Mouse (Mus musculus) macrophage (primary cell): Measurements from ENCODE around the gene Amy1. TPM values are rescaled to one million over a fixed set of nuclear protein-coding genes. Genes with fewer than 3 reads are reported as not detected.
"Not testable (repeated sequence)": the region's sequence is repeated elsewhere in the genome, so short reads cannot be mapped to it uniquely, and the experiment has no call there.

Experiments used
- H3K27ac ChIP-seq: fragments of 350-480 bp; formaldehyde crosslinking; 2 replicates; pipeline ENCODE4 v1.9.0; 2021
- H3K36me3 ChIP-seq: fragments of 350-480 bp; formaldehyde crosslinking; 2 replicates; pipeline ENCODE4 v1.9.0; 2021; ENCODE audit errors: inconsistent target
- H3K4me3 ChIP-seq: fragments of 350-480 bp; formaldehyde crosslinking; 2 replicates; pipeline ENCODE4 v1.9.0; 2021; ENCODE audit errors: inconsistent target
- H3K79me2 ChIP-seq: fragments of 350-480 bp; formaldehyde crosslinking; 2 replicates; pipeline ENCODE4 v1.9.0; 2021; ENCODE audit errors: inconsistent target
- WGBS: methylation state at CpG from one replicate; pipeline ENCODE4 v1.1.7; 2026; ENCODE audit warnings: inconsistent platforms; ENCODE audit not compliant: missing documents; 5-methylcytosine and 5-hydroxymethylcytosine counted together
- polyA plus RNA-seq: library from polyadenylated mRNA; stranded (reverse); fragments of 250-400 nt; gene quantifications from 3 replicates; pipeline ENCODE4 v1.2.4, GENCODE M21; 2018; ENCODE audit warnings: inconsistent platforms
- total RNA-seq, 78 experiments: library from RNA; depleted of rRNA; stranded (reverse); fragments of 250-400 nt; gene quantifications; 1 replicate in 9 of 78; 2 replicates in 24 of 78; 3 replicates in 43 of 78; 4 replicates in 2 of 78; pipeline ENCODE4 v1.2.4; 2018; ENCODE audit warnings: inconsistent platforms in 56 of 78

Amy1 gene
- total RNA-seq (2018; cell fraction: chromatin; rRNA removed) = 1 to 10 TPM in 14 of 26 experiments, under 1 TPM in 10, not detected in 2; 0.48 to 2.8 (median 1.4) TPM
- under 1 TPM in 9 of 26 experiments, not detected in 17; 0.14 to 0.29 (median 0.16) TPM for total RNA-seq (2018; cell fraction: cytosol; rRNA removed)
- 1 to 10 TPM in 8 of 26 experiments, under 1 TPM in 7, not detected in 11; 0.26 to 2.5 (median 1.1) TPM for total RNA-seq (2018; cell fraction: nucleus; rRNA removed)
- 2.7 TPM in 1 of 3 replicates, not detected in the others for polyA plus RNA-seq

DNA sequence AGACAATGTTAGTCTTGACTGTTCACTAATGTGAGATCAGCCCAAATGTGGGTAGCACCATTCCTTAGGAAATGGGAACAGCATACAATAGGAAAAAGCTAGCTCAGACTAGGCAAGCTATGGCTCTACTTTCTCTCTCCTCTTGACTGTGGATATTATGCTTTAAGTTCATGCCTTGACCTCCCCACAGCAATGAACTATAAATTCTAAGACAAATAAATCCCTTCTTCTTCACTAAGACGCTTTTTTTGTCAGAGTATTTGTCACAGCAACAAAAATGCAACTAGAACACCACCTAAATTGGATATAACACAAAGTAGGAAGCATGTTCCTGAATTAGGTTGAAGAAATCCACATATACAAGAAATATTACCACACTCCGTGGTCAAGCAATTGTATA is at the start of gene Amy1:
Gene Amy1 (minus strand): TSS at position 101 of the 400 bp plus-strand sequence.
- WGBS = 98% methylated on average over 2 of the region's 2 CpGs

DNA sequence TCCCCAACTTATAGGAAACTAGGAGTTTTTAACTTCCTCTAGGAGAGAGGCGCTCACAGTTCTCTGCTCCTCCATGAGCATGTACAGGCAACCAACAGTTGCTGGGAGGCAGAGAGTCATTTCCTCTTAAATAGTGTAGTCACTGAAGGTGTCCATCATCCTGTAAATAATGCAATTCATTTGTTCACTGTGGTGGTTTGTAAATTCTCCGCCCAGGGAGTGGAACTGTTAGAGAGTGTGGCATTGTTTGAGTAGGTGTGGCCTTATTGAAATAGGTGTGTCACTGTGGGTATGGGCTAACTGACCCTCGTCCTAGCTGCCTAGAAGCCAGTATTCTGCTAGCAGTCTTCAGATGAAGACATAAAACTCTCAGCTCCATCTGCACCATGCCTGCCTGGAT is 47.8 kb upstream of the Amy1 start:
- Histone ChIP-seq H3K36me3 (no peaks in the 10 kb centered on the region), H3K79me2 (no peaks in the 10 kb centered on the region), H3K27ac (no peak overlapping the region), H3K4me3 (no peak overlapping the region)
- WGBS = 61% methylated on average over 3 of the region's 3 CpGs

More for the DNA sequence above, at the start of gene Amy1:
- Histone ChIP-seq H3K79me2 (no peaks in the 10 kb centered on the region), H3K4me3 (no peak within 1 kb of the TSS), H3K27ac (no peak within 1 kb of the TSS), H3K36me3 (peaks cover 48% of the 10 kb centered on the region)

DNA sequence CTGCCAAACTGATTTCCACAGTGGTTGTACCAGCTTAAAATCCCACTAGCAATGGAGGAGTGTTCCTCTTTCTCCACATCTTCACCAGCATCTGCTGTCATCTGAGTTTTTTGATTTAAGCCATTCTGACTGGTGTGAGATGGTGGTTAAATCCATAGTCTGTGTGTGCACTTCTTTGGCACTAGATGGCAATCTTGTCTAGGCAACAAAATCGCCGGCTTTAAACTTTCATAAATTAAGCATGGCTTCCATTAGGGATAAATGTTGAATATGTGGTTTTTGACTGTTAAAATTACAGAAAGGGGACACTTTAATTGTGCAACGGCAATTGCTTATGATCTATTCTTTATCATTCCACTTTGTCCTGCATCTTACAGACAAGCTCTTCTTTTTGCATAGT is 44.9 kb upstream of the Amy1 start:
- H3K4me3 ChIP-seq, H3K36me3 ChIP-seq, H3K27ac ChIP-seq, H3K79me2 ChIP-seq: not testable (repeated sequence)
- 43% methylated on average over 3 of the region's 3 CpGs for WGBS

DNA sequence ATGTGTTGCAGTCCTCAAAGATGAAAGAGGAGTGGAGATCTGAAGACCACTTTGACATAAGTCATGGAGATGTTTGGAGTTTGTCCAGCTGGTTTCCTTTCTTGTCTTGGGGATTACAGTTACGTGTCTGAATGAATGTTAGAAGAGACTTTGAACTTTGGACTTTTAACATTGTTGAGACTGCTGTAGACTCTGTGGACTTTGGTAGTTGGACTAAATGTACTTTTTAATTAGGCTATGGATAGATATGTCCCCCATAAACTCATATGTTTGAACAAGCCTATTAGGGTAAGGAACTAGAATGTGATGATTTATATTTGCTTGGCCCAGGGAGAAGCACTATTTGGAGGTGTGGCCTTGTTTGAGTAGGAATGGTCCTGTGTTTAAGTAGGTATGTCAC is 33.0 kb upstream of the Amy1 start:
- no peak overlapping the region for H3K4me3 ChIP-seq
- H3K36me3 ChIP-seq = no peaks in the 10 kb centered on the region
- WGBS = 100% methylated on average over 1 of the region's 1 CpGs
- no peak overlapping the region for H3K27ac ChIP-seq
- no peaks in the 10 kb centered on the region for H3K79me2 ChIP-seq

DNA sequence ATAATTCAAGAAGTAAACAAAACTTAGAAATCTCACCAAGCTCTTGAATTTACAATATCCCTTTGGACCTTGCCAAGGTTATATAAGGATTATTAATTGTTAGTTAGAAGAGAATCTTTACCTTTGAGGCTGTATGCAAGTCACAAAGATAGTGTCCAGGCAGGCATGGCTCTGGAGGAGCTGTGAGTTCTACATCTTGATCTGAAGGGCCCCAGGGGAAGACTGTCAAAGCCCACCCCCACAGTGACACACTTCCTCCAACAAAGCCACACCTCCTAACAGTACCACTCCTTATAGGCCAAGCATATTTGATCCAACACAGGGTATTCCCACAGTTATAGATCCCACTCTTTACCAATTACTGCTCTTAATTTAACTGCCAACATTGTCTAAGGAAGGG is 27.7 kb upstream of the Amy1 start:
- no peak overlapping the region for H3K4me3 ChIP-seq
- no peak overlapping the region for H3K27ac ChIP-seq
- H3K36me3 ChIP-seq = no peaks in the 10 kb centered on the region
- H3K79me2 ChIP-seq = peaks cover 1% of the 10 kb centered on the region

DNA sequence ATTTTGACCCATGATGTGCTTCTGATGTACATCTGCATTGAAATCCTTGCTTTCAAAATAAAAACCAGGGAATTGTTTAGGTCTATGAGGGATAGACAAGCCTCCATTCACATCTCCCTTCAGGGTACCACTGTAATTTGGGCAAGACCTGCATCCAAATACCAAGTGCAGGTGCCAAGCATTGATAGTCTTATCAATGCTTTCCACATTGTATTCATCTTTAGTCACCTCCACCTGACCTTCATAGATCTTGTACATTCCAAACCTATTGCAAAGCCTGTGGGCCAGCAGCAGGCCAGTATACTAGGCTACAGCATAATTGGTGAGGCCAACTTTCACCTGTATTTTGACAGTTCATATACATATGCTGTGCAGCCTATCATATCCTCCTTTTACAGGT is 25.1 kb upstream of the Amy1 start:
- H3K4me3 ChIP-seq = no peak overlapping the region
- peaks cover 25% of the 10 kb centered on the region for H3K79me2 ChIP-seq
- no peak overlapping the region for H3K27ac ChIP-seq
- H3K36me3 ChIP-seq = no peaks in the 10 kb centered on the region

DNA sequence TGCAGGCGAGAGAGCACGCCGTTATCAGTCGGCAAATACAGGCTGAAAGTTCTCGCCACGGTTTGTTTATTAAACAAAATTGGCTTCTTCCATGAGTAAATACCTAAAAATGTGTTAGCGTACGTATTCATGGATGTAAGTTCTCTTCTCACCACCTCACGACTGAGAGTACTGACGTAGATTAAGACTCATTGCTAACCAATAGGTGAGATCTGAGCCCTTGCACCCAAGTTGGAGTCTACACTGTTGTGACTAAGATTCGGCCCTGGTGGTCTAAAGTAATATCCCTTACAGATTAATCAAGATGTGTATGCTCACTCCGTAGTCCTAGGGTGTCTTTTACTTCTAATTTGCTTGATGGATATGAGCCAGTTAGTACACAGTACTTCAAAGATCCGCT is 24.1 kb upstream of the Amy1 start:
- 4% methylated on average over 13 of the region's 13 CpGs for WGBS
- Histone ChIP-seq H3K27ac (peak overlapping the region; percentile 77), H3K79me2 (peaks cover 36% of the 10 kb centered on the region), H3K4me3 (peak overlapping the region; percentile 93), H3K36me3 (0 out of 2 replicates have a peak, but pooled peaks cover 4% of the 10 kb centered on the region)

DNA sequence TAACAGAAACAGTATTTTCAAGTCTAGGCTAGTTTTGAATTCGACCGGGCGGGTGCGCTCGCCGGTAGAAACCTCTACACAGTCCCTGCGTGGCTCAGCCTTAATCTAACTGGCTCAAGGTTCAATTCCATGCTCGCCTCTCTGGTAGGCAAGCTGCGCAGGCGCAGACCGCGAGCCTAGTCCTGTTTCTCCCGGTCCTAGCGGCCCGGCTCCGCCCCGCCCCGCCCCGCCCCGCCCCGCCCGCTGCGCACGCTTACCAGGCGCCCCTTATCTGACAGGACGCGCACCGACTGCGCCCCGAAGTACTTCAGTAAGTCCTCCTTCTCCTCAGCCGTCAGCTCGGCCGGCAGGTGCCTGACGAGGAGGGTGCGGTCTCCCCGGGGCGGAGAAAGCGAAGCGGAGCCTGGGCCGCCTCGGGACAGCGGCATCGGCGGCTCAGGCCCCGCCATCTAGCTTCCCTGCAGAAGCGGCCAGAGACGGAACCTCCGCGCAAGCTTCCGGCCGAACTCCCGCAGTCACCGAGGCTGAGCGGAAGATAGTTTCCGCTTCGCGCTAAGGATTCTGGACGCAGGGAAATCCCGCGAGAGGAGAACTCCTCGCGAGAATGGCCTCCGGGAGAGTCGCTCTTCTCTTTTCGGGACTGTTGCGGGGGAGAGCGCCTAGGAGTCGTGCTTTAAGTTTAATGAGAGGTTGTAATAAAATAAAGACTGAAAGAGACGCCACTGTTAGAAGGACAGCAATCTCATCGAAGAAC is 23.3 kb upstream of the Amy1 start, which contains the start of gene Rnpc3:
Gene Rnpc3 (minus strand): TSS at position 544 of the 754 bp plus-strand sequence.
- WGBS = 0% methylated on average over 47 of the region's 70 CpGs
- Histone ChIP-seq H3K27ac (peak within 1 kb of the TSS; percentile 77), H3K36me3 (peaks cover 6% of the 10 kb centered on the region; the same call in 1 of the 2 replicates), H3K4me3 (peak within 1 kb of the TSS; percentile 93), H3K79me2 (peaks cover 44% of the 10 kb centered on the region)

DNA sequence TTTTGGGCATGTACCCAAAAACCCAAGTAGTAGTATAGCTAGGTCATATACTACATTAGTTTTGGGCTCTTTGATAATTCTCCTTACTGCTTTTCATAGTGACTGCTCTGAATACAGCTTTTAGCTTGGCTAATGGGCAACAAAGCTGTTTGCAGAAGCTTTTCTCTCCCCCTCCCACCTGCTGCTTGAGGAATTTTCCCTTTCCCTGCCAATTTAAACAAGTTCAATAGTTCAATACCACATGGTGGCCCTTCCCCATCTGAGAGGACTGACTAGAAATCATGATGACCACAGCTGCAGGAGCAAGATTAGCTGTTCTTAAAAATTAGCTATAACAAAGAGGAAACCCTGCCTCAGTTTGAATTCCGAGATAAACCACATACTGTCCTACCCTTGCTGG is 15.7 kb downstream of the Amy1 start:
- Histone ChIP-seq H3K27ac (no peak overlapping the region), H3K36me3 (0 out of 2 replicates have a peak, but pooled peaks cover 4% of the 10 kb centered on the region), H3K4me3 (no peak overlapping the region), H3K79me2 (no peaks in the 10 kb centered on the region)
- WGBS = 67% methylated on average over 1 of the region's 1 CpGs

DNA sequence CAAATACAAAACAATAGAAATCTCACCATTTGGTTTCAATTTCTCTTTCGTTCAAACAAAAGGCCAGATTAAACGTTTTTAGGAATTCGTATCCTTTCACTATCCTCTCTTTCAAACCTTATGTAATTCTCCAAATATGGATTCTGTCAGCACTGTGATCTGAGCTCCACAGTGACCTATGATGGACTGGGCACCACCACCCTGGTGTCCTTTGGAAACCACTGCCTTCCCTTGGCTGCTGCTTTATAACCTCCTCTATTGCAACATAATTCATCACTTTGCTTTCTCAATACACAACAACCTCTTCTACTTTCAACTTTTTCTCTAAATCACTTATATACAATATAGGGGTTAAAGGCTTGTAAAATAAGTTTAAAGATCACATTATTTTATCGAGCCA is 31.9 kb downstream of the Amy1 start:
- no peak overlapping the region for H3K4me3 ChIP-seq
- 86% methylated on average over 4 of the region's 4 CpGs for WGBS
- no peaks in the 10 kb centered on the region for H3K79me2 ChIP-seq
- H3K27ac ChIP-seq = no peak overlapping the region
- H3K36me3 ChIP-seq = no peaks in the 10 kb centered on the region

DNA sequence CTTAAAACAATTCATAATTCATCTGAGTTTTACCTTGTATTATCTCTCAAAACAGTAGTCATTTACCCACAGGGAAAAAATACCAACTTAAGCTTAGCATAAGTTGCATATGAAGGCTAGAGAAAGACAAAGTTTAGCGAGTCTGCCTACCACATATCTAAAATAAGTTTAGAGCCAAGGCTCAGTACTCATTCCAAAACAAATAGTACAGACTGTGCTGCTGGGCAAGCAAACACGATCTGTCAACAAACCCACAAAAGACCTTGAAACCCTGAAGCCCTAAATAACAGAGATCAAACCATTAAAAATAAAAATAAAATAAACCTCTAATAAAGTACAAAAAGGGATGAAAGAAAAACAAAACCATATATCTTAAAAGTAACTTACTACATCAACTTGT is 32.4 kb downstream of the Amy1 start:
- no peaks in the 10 kb centered on the region for H3K36me3 ChIP-seq
- no peaks in the 10 kb centered on the region for H3K79me2 ChIP-seq
- no peak overlapping the region for H3K4me3 ChIP-seq
- 74% methylated on average over 2 of the region's 2 CpGs for WGBS
- H3K27ac ChIP-seq = no peak overlapping the region

DNA sequence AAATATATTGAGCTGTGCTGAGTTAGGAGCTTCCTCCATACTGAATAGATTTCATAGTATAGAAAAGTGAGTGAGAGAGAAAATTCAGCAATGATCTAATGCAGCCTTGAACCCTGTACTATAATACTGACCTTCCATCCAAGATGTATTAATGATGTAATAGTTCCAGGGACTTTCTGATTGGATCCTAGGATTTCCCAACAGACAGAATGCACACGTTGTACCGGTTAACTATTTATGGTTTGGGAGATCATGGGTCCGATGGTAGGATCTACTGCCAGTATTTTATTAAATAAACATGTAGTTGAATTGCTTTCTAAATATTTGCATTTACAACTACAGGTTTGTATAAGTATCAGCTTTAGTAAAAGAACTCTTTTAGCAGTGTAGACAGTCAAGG is 34.3 kb downstream of the Amy1 start:
- Histone ChIP-seq H3K79me2 (no peaks in the 10 kb centered on the region), H3K27ac (no peak overlapping the region), H3K36me3 (no peaks in the 10 kb centered on the region), H3K4me3 (no peak overlapping the region)
- 80% methylated on average over 3 of the region's 3 CpGs for WGBS

DNA sequence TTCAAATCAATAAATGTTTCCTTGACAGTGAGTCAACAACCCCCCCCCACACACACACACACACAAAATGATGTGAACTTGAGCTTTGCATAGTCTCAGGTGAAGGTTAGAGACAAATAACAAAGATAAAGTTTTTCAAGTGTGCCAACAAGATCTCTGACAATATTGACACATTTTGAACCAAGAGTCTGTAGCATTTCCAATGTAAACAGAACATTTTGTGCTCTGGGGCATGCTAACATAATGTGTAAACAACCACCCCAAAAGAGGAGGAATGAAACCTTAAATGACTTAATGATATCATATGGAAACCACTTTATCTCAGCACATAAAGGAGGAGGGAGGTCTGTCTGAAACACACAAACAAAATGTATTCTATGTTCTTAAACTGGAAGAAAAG is 66.8 kb downstream of the Amy1 start:
- Histone ChIP-seq H3K27ac (no peak overlapping the region), H3K79me2 (no peaks in the 10 kb centered on the region), H3K36me3 (no peaks in the 10 kb centered on the region), H3K4me3 (no peak overlapping the region)

DNA sequence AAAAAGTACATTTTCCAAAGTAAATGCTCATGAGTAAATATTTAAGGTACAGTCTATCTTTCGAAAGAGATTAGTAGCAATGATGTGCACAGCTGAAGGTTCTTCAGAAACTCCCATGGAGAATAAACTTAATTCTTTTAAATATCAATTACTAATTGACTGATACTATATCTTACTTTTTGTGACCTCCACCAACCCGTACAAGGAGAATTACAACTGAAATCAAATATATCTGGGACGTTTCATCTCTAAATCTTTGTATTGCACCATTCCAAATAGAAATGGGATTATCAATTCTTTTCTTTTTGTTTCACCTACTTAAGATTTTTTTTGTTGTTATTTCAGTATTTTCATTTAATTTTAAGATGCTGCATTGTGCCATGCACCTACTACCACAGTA is 74.2 kb downstream of the Amy1 start, which contains the start of gene Amy2a1:
Gene Amy2a1 (minus strand): TSS at position 101 of the 400 bp plus-strand sequence.
- 93% methylated on average over 2 of the region's 3 CpGs for WGBS
- not testable (repeated sequence) for H3K27ac ChIP-seq, H3K4me3 ChIP-seq, H3K36me3 ChIP-seq, H3K79me2 ChIP-seq
